Mouse (Mus musculus): Measurements from ENCODE around the gene Apbb1. TPM values are rescaled to one million over a fixed set of nuclear protein-coding genes. Genes with fewer than 3 reads are reported as not detected.

Apbb1 gene
- polyA plus RNA-seq, 1 experiment from 2014 or later, result 59.7 TPM

DNA sequence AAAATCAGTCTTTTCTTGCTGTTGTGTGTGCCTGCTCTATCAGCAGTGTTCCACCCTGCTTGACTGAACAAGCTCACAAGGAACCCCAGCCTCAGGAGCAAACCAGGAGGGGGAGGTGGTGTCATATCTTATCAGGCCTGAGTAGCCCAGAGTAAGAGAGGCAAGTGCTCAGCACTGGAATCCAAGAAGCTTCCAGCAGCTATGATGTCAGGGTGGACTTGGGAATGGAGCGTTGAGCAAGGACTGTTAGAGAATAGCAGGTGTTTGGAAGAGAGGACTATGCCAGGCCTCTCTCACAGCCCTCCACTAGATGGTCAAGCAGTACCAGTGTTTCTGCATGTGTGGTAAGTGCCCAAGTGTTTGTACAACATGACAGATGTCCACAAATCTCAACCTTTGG lies 34.3 kb upstream of the Apbb1 start:
- peaks cover 7% of the 10 kb centered on the region for H3K36me3 ChIP-seq (replicated peaks; ENCODE audit: control insufficient read depth, insufficient read depth, low read depth, low read length)

GRCm38 (mm10) chr7:105614400-105614799 lies 32.9 kb upstream of the Apbb1 start:
- DNase-seq (ENCODE audit: low spot score) (no peak), ATAC-seq (replicated peaks; ENCODE audit: insufficient number of reproducible peaks, low FRiP score, low TSS enrichment, low read depth) (no peak)
- WGBS, result 91% methylated on average over 1 of the region's 1 CpGs
- no peaks in the 10 kb centered on the region for H3K9me3 ChIP-seq (replicated peaks; ENCODE audit: control insufficient read depth, low read length)
- H3K27me3 ChIP-seq (ENCODE audit: control insufficient read depth, insufficient read depth, low read length), result no peaks in the 10 kb centered on the region
- H3K4me3 ChIP-seq (ENCODE audit: low read depth, low read length), result no peak overlapping the region
- H3K4me1 ChIP-seq (ENCODE audit: control insufficient read depth, insufficient read depth, low read length), result no peaks in the 10 kb centered on the region
- H3K36me3 ChIP-seq (replicated peaks; ENCODE audit: control insufficient read depth, insufficient read depth, low read depth, low read length), result peaks cover 10% of the 10 kb centered on the region
- no peak overlapping the region for H3K27ac ChIP-seq (replicated peaks; ENCODE audit: low read depth, low read length)
- no peak overlapping the region for H3K4me2 ChIP-seq (ENCODE audit: low read depth, low read length)
- H3K9ac ChIP-seq (replicated peaks; ENCODE audit: low read length), result no peak overlapping the region

More for the DNA sequence above, 34.3 kb upstream of the Apbb1 start:
- no peaks in the 10 kb centered on the region for H3K4me1 ChIP-seq (ENCODE audit: control insufficient read depth, insufficient read depth, low read length)
- ATAC-seq (replicated peaks; ENCODE audit: insufficient number of reproducible peaks, low FRiP score, low TSS enrichment, low read depth) (no peak), DNase-seq (ENCODE audit: low spot score) (no peak)
- H3K9ac ChIP-seq (replicated peaks; ENCODE audit: low read length), result no peak overlapping the region
- no peaks in the 10 kb centered on the region for H3K9me3 ChIP-seq (replicated peaks; ENCODE audit: control insufficient read depth, low read length)
- no peak overlapping the region for H3K27ac ChIP-seq (replicated peaks; ENCODE audit: low read depth, low read length)
- 89% methylated on average over 1 of the region's 1 CpGs for WGBS
- no peaks in the 10 kb centered on the region for H3K27me3 ChIP-seq (ENCODE audit: control insufficient read depth, insufficient read depth, low read length)
- H3K4me2 ChIP-seq (ENCODE audit: low read depth, low read length), result no peak overlapping the region
- no peak overlapping the region for H3K4me3 ChIP-seq (ENCODE audit: low read depth, low read length)

DNA sequence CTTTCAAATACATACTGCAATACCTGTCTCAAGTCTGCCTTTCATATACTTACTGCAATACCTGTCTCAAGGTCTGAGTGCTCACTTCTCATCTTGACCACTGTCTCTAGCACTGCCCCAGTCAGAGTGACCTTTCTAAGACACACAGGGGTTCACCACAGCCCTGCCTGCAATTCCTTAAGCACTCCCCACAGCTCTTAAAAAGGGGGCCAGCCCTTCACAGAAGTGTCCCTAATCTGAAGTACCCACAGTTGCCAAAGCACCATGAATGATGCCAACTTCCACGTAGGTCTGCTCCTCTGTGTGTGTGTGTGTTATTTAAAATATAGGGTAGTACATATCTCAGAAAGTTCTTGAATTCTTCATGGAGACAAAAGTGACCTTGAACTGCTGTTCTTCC lies 30.3 kb upstream of the Apbb1 start:
- no peak overlapping the region for H3K9ac ChIP-seq (replicated peaks; ENCODE audit: low read length)
- H3K4me2 ChIP-seq (ENCODE audit: low read depth, low read length), result no peak overlapping the region
- H3K27me3 ChIP-seq (ENCODE audit: control insufficient read depth, insufficient read depth, low read length), result no peaks in the 10 kb centered on the region
- no peak overlapping the region for H3K4me3 ChIP-seq (ENCODE audit: low read depth, low read length)
- 83% methylated on average over 1 of the region's 1 CpGs for WGBS
- H3K4me1 ChIP-seq (ENCODE audit: control insufficient read depth, insufficient read depth, low read length), result no peaks in the 10 kb centered on the region
- H3K27ac ChIP-seq (replicated peaks; ENCODE audit: low read depth, low read length), result no peak overlapping the region
- H3K36me3 ChIP-seq (replicated peaks; ENCODE audit: control insufficient read depth, insufficient read depth, low read depth, low read length), result peaks cover 10% of the 10 kb centered on the region
- ATAC-seq (replicated peaks; ENCODE audit: insufficient number of reproducible peaks, low FRiP score, low TSS enrichment, low read depth), result no peak
- no peak for DNase-seq (ENCODE audit: low spot score)
- no peaks in the 10 kb centered on the region for H3K9me3 ChIP-seq (replicated peaks; ENCODE audit: control insufficient read depth, low read length)

GRCm38 (mm10) chr7:105608467-105608866 lies 27.0 kb upstream of the Apbb1 start:
- 87% methylated on average over 3 of the region's 3 CpGs for WGBS
- DNase-seq (ENCODE audit: low spot score), result no peak
- H3K4me1 ChIP-seq (ENCODE audit: control insufficient read depth, insufficient read depth, low read length), result no peaks in the 10 kb centered on the region

GRCm38 (mm10) chr7:105602860-105603623 lies 21.6 kb upstream of the Apbb1 start:
- WGBS, result 30% methylated on average over 9 of the region's 9 CpGs
- Histone ChIP-seq H3K4me3 (ENCODE audit: low read depth, low read length) (no peak overlapping the region), H3K4me2 (ENCODE audit: low read depth, low read length) (no peak overlapping the region), H3K9ac (replicated peaks; ENCODE audit: low read length) (no peak overlapping the region), H3K27ac (replicated peaks; ENCODE audit: low read depth, low read length) (no peak overlapping the region), H3K9me3 (replicated peaks; ENCODE audit: control insufficient read depth, low read length) (no peaks in the 10 kb centered on the region), H3K36me3 (replicated peaks; ENCODE audit: control insufficient read depth, insufficient read depth, low read depth, low read length) (no peaks in the 10 kb centered on the region), H3K27me3 (ENCODE audit: control insufficient read depth, insufficient read depth, low read length) (no peaks in the 10 kb centered on the region), H3K4me1 (ENCODE audit: control insufficient read depth, insufficient read depth, low read length) (no peaks in the 10 kb centered on the region)
- ATAC-seq (replicated peaks; ENCODE audit: insufficient number of reproducible peaks, low FRiP score, low TSS enrichment, low read depth) (0 out of 2 replicates have a peak, but pooled peaks have one; percentile 20), DNase-seq (ENCODE audit: low spot score) (peak; percentile 75)

More at GRCm38 (mm10) chr7:105608467-105608866, 27.0 kb upstream of the Apbb1 start:
- Histone ChIP-seq H3K4me3 (ENCODE audit: low read depth, low read length) (no peak overlapping the region), H3K9me3 (replicated peaks; ENCODE audit: control insufficient read depth, low read length) (no peaks in the 10 kb centered on the region), H3K9ac (replicated peaks; ENCODE audit: low read length) (no peak overlapping the region), H3K4me2 (ENCODE audit: low read depth, low read length) (no peak overlapping the region), H3K36me3 (replicated peaks; ENCODE audit: control insufficient read depth, insufficient read depth, low read depth, low read length) (peaks cover 10% of the 10 kb centered on the region), H3K27ac (replicated peaks; ENCODE audit: low read depth, low read length) (no peak overlapping the region), H3K27me3 (ENCODE audit: control insufficient read depth, insufficient read depth, low read length) (no peaks in the 10 kb centered on the region)
- ATAC-seq (replicated peaks; ENCODE audit: insufficient number of reproducible peaks, low FRiP score, low TSS enrichment, low read depth), result no peak

- DNase-seq (ENCODE audit: low spot score) (no peak), ATAC-seq (replicated peaks; ENCODE audit: insufficient number of reproducible peaks, low FRiP score, low TSS enrichment, low read depth) (no peak)
- no peak overlapping the region for H3K4me3 ChIP-seq (ENCODE audit: low read depth, low read length)
- H3K4me1 ChIP-seq (ENCODE audit: control insufficient read depth, insufficient read depth, low read length), result no peaks in the 10 kb centered on the region
- no peaks in the 10 kb centered on the region for H3K36me3 ChIP-seq (replicated peaks; ENCODE audit: control insufficient read depth, insufficient read depth, low read depth, low read length)
- H3K27ac ChIP-seq (replicated peaks; ENCODE audit: low read depth, low read length), result no peak overlapping the region
- H3K4me2 ChIP-seq (ENCODE audit: low read depth, low read length), result no peak overlapping the region
- WGBS, result 21% methylated on average over 7 of the region's 7 CpGs
- H3K9me3 ChIP-seq (replicated peaks; ENCODE audit: control insufficient read depth, low read length), result no peaks in the 10 kb centered on the region
- no peaks in the 10 kb centered on the region for H3K27me3 ChIP-seq (ENCODE audit: control insufficient read depth, insufficient read depth, low read length)
- no peak overlapping the region for H3K9ac ChIP-seq (replicated peaks; ENCODE audit: low read length)
Observed at GRCm38 (mm10) chr7:105590097-105590496, 8.6 kb upstream of the Apbb1 start.

DNA sequence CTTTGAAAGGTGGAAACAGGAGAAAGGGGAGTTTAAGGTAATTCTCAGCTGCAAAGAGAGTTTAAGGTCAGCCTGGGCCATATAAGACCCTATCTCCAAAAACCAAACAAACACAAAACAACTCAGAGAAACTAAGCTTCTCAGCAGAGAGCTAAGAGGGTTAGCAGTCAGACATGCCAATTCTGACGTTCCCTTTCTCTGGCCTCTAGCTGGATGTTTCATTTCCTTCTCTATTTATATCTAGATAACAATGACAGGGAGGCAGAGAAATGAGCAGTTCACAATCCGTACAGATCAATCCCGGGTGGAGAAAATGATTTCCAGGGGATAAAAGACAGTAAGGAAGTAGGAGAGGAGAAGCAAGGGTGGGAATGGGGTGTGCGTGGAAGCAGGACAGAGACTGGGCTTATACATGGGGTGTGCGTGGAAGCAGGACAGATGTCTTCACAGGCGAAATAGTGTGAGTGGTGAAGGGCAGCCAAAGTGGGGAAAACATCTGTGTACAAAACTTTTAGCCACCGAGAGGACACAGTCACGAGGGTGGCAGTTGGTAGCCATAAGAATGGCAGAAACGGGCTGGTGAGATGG lies 7.0 kb upstream of the Apbb1 start:
- DNase-seq (ENCODE audit: low spot score) (no peak), ATAC-seq (replicated peaks; ENCODE audit: insufficient number of reproducible peaks, low FRiP score, low TSS enrichment, low read depth) (no peak)
- Histone ChIP-seq H3K4me1 (ENCODE audit: control insufficient read depth, insufficient read depth, low read length) (no peaks in the 10 kb centered on the region), H3K27ac (replicated peaks; ENCODE audit: low read depth, low read length) (no peak overlapping the region), H3K9ac (replicated peaks; ENCODE audit: low read length) (no peak overlapping the region), H3K4me3 (ENCODE audit: low read depth, low read length) (no peak overlapping the region), H3K9me3 (replicated peaks; ENCODE audit: control insufficient read depth, low read length) (no peaks in the 10 kb centered on the region), H3K27me3 (ENCODE audit: control insufficient read depth, insufficient read depth, low read length) (no peaks in the 10 kb centered on the region), H3K4me2 (ENCODE audit: low read depth, low read length) (no peak overlapping the region), H3K36me3 (replicated peaks; ENCODE audit: control insufficient read depth, insufficient read depth, low read depth, low read length) (no peaks in the 10 kb centered on the region)
- 77% methylated on average over 9 of the region's 9 CpGs for WGBS

GRCm38 (mm10) chr7:105581959-105582358 lies 506 bp upstream of the Apbb1 start:
- H3K4me2 ChIP-seq (ENCODE audit: low read depth, low read length), result peak overlapping the region; percentile 69
- WGBS, result 75% methylated on average over 2 of the region's 2 CpGs
- H3K9me3 ChIP-seq (replicated peaks; ENCODE audit: control insufficient read depth, low read length), result no peaks in the 10 kb centered on the region
- H3K4me1 ChIP-seq (ENCODE audit: control insufficient read depth, insufficient read depth, low read length), result peaks cover 4% of the 10 kb centered on the region
- H3K27me3 ChIP-seq (ENCODE audit: control insufficient read depth, insufficient read depth, low read length), result no peaks in the 10 kb centered on the region
- H3K36me3 ChIP-seq (replicated peaks; ENCODE audit: control insufficient read depth, insufficient read depth, low read depth, low read length), result no peaks in the 10 kb centered on the region
- no peak overlapping the region; the same call in 1 of the 2 replicates for H3K4me3 ChIP-seq (ENCODE audit: low read depth, low read length)
- no peak for ATAC-seq (replicated peaks; ENCODE audit: insufficient number of reproducible peaks, low FRiP score, low TSS enrichment, low read depth)
- no peak overlapping the region for H3K27ac ChIP-seq (replicated peaks; ENCODE audit: low read depth, low read length)
- H3K9ac ChIP-seq (replicated peaks; ENCODE audit: low read length), result no peak overlapping the region; the same call in 1 of the 2 replicates
- DNase-seq (ENCODE audit: low spot score), result no peak
